ENCODE assay signal across 7 mouse cellular contexts in the genomic region with DNA sequence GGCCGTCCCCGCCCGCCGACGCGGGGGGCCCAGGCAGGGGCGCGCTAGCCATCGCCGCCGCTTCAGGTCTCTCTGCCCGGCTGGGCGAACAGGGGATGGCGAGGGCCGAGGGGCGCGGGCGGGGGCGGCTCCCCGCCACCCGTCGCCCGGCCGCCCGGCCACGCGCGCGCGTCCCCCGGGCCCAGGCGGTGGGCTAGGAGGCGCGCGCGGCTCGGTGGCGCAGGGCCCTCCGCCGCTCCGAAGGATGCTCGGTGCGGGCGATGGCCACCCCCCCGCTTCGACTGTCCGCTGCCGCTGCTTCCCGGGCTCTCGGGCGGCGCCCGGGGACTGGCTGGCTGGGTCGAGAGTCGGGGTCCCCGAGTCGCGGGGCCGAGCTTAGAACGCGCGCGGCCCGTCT. TPM values are rescaled to one million over a fixed set of nuclear protein-coding genes. Genes with fewer than 3 reads are reported as not detected.
DNase-seq lines count a peak whose midpoint lies in the region; ATAC-seq and TF ChIP-seq lines count a peak whose summit lies in the region.

A gene (minus strand): TSS at position 80 of the 397 bp plus-strand sequence.

- H3K27ac ChIP-seq in testis, adult 2 months (ENCODE audit: control insufficient read depth, insufficient read depth, low read depth, low read length): peak within 1 kb of the TSS; percentile 47; the same call in 1 of the 2 replicates
- peak within 1 kb of the TSS; percentile 99 for H3K27ac ChIP-seq in hindbrain, embryonic 13.5 days
- peak within 1 kb of the TSS; percentile 96 for H3K27ac ChIP-seq in liver, embryonic 16.5 days (ENCODE audit: low read length)

- peak within 1 kb of the TSS; percentile 90 for H3K9ac ChIP-seq in hindbrain, embryonic 13.5 days
- peak within 1 kb of the TSS; percentile 93 for H3K9ac ChIP-seq in liver, embryonic 16.5 days (ENCODE audit: low read depth, low read length)

- H3K36me3 ChIP-seq in testis, adult 2 months (ENCODE audit: control insufficient read depth, insufficient read depth, low read length): no peaks in the 10 kb centered on the region
- H3K36me3 ChIP-seq in erythroblast, embryonic 14.5 days (ENCODE audit: control insufficient read depth): peaks cover 42% of the 10 kb centered on the region
- 0 out of 2 replicates have a peak, but pooled peaks cover 4% of the 10 kb centered on the region for H3K36me3 ChIP-seq in hindbrain, embryonic 13.5 days
- no peaks in the 10 kb centered on the region; the same call in 1 of the 2 replicates for H3K36me3 ChIP-seq in liver, embryonic 16.5 days (ENCODE audit: control insufficient read depth, insufficient read depth)

- H3K9me3 ChIP-seq in erythroblast, embryonic 14.5 days (ENCODE audit: control insufficient read depth, low read length): no peaks in the 10 kb centered on the region
- H3K9me3 ChIP-seq in hindbrain, embryonic 13.5 days: no peaks in the 10 kb centered on the region
- no peaks in the 10 kb centered on the region for H3K9me3 ChIP-seq in liver, embryonic 16.5 days (replicated peaks; ENCODE audit: control insufficient read depth, low read length)

- peak; percentile 17 for ATAC-seq in hindbrain, embryonic 13.5 days (ENCODE audit: low FRiP score)
- peak; percentile 0; the same call in 1 of the 2 replicates for ATAC-seq in liver, embryonic 16.5 days (ENCODE audit: low read depth)

- H3K4me3 ChIP-seq in testis, adult 2 months (ENCODE audit: control insufficient read depth, low read depth, low read length): peak within 1 kb of the TSS; percentile 90
- peak within 1 kb of the TSS; percentile 89 for H3K4me3 ChIP-seq in erythroblast, embryonic 14.5 days (replicated peaks)
- H3K4me3 ChIP-seq in hindbrain, embryonic 13.5 days: peak within 1 kb of the TSS; percentile 81
- peak within 1 kb of the TSS; percentile 91 for H3K4me3 ChIP-seq in liver, embryonic 16.5 days (ENCODE audit: low read depth, low read length)

- peak within 1 kb of the TSS; percentile 94 for H3K4me2 ChIP-seq in hindbrain, embryonic 13.5 days
- peak within 1 kb of the TSS; percentile 92 for H3K4me2 ChIP-seq in liver, embryonic 16.5 days (ENCODE audit: low read depth, low read length)

- no peak for DNase-seq in testis, postnatal 10 days (ENCODE audit: low spot score)
- no peak for DNase-seq in urinary bladder, postnatal 10 days (ENCODE audit: low spot score)
- DNase-seq in MN1 (ENCODE audit: low spot score): no peak

- H3K4me1 ChIP-seq in testis, adult 2 months (ENCODE audit: control insufficient read depth, insufficient read depth, low read length): peaks cover 33% of the 10 kb centered on the region
- peaks cover 69% of the 10 kb centered on the region for H3K4me1 ChIP-seq in erythroblast, embryonic 14.5 days (ENCODE audit: control insufficient read depth)
- peaks cover 62% of the 10 kb centered on the region for H3K4me1 ChIP-seq in hindbrain, embryonic 13.5 days (replicated peaks)
- peaks cover 39% of the 10 kb centered on the region for H3K4me1 ChIP-seq in liver, embryonic 16.5 days (ENCODE audit: control insufficient read depth, low read depth, low read length)

- no peak for TF ChIP-seq POLR2A in testis, adult 2 months (IDR thresholded peaks at IDR 0.05; ENCODE audit: control insufficient read depth, low read depth, low read length)

- no peaks in the 10 kb centered on the region for H3K27me3 ChIP-seq in testis, adult 2 months (ENCODE audit: control insufficient read depth, insufficient read depth, low read length)
- H3K27me3 ChIP-seq in erythroblast, embryonic 14.5 days (ENCODE audit: control insufficient read depth): peaks cover 25% of the 10 kb centered on the region
- no peaks in the 10 kb centered on the region for H3K27me3 ChIP-seq in hindbrain, embryonic 13.5 days
- H3K27me3 ChIP-seq in liver, embryonic 16.5 days (ENCODE audit: control insufficient read depth, insufficient read depth, low read depth, low read length): peaks cover 3% of the 10 kb centered on the region; the same call in 1 of the 2 replicates

- WGBS in hindbrain, embryonic 13.5 days: under 1% methylated on average over 35 of the region's 64 CpGs
- WGBS in liver, embryonic 16.5 days (ENCODE audit: insufficient replicate concordance): 0% methylated on average over 39 of the region's 64 CpGs

- no peak for TF ChIP-seq CTCF in testis, adult 2 months (IDR thresholded peaks at IDR 0.05; ENCODE audit: control insufficient read depth, insufficient read depth, insufficient replicate concordance, low read depth, low read length)

RNA-seq across cellular contexts. Expression of the gene that starts here (rescaled TPM):
- polyA plus RNA-seq in testis, adult 2 months (2012; rRNA removed): 2.5 TPM in 2 replicates
- 2.8 and 3.3 TPM in 2 replicates for polyA plus RNA-seq in erythroblast, embryonic 14.5 days (2012)
- polyA plus RNA-seq in hindbrain, embryonic 13.5 days (2015; fragmentation: Nextera tagmentation; extraction: Ambion mirVana): 4.5 and 4.6 TPM in 2 replicates
- polyA plus RNA-seq in liver, embryonic 16.5 days (2015; fragmentation: Nextera tagmentation; extraction: Ambion mirVana): 3.0 and 3.2 TPM in 2 replicates

Comparison
In these comparisons a context has a peak if more than half of its experiments do, and no peak if none do; other contexts are left out.
1. H3K27ac ChIP-seq: peak in every context shown above with its lines; median percentile 99 in hindbrain, embryonic 13.5 days; 96 in liver, embryonic 16.5 days; 47 in testis, adult 2 months.